Mouse (Mus musculus) spleen, postnatal 14 days (tissue): Measurements from ENCODE around the gene C2cd4a.

ENCODE experiments used
- DNase-seq, 2 experiments: peaks; one replicate each; pipeline ENCODE4 v3.0.0; 2021 to 2022; ENCODE audit warnings: low spot score in 2 of 2

C2cd4a gene

GRCm38 (mm10) chr9:67834535-67834934 is 2.4 kb upstream of the C2cd4a start:
- DNase-seq: no peak

GRCm38 (mm10) chr9:67831359-67832045 is 628 bp downstream of the C2cd4a start:
- no peak for DNase-seq

- no peak for DNase-seq
Observed at GRCm38 (mm10) chr9:67830411-67831358, 1.4 kb downstream of the C2cd4a start.

GRCm38 (mm10) chr9:67828182-67828581 is 3.9 kb downstream of the C2cd4a start:
- DNase-seq: peak in 1 of 2 experiments; percentile 28

GRCm38 (mm10) chr9:67825527-67825926 is 6.6 kb downstream of the C2cd4a start:
- no peak for DNase-seq

GRCm38 (mm10) chr9:67823131-67823530 is 9.0 kb downstream of the C2cd4a start:
- no peak for DNase-seq

- DNase-seq: no peak
Observed at GRCm38 (mm10) chr9:67818668-67818950, 13.5 kb downstream of the C2cd4a start.

- DNase-seq: no peak
Observed at GRCm38 (mm10) chr9:67817898-67818667, 14.0 kb downstream of the C2cd4a start.

GRCm38 (mm10) chr9:67816172-67816928 is 15.8 kb downstream of the C2cd4a start:
- no peak for DNase-seq

GRCm38 (mm10) chr9:67813665-67814337 is 18.3 kb downstream of the C2cd4a start:
- DNase-seq: no peak

- no peak for DNase-seq
Observed at GRCm38 (mm10) chr9:67813171-67813570, 19.0 kb downstream of the C2cd4a start.

GRCm38 (mm10) chr9:67811116-67811515 is 21.0 kb downstream of the C2cd4a start:
- DNase-seq: no peak

GRCm38 (mm10) chr9:67810527-67810926 is 21.6 kb downstream of the C2cd4a start:
- no peak for DNase-seq

- no peak for DNase-seq
Observed at GRCm38 (mm10) chr9:67807000-67807399, 25.1 kb downstream of the C2cd4a start.

- peak in 1 of 2 experiments; percentile 42 for DNase-seq
Observed at GRCm38 (mm10) chr9:67802241-67802640, 29.9 kb downstream of the C2cd4a start.

- no peak for DNase-seq
Observed at GRCm38 (mm10) chr9:67799078-67799819, 32.9 kb downstream of the C2cd4a start.

GRCm38 (mm10) chr9:67795205-67795675 is 36.9 kb downstream of the C2cd4a start:
- no peak for DNase-seq

- DNase-seq: no peak
Observed at GRCm38 (mm10) chr9:67794668-67795067, 37.5 kb downstream of the C2cd4a start.

- DNase-seq: no peak
Observed at GRCm38 (mm10) chr9:67794216-67794615, 37.9 kb downstream of the C2cd4a start.

- no peak for DNase-seq
Observed at GRCm38 (mm10) chr9:67793501-67793900, 38.6 kb downstream of the C2cd4a start.
